Comparison of ENCODE assay signal across 8 mouse cellular contexts in the genomic region with DNA sequence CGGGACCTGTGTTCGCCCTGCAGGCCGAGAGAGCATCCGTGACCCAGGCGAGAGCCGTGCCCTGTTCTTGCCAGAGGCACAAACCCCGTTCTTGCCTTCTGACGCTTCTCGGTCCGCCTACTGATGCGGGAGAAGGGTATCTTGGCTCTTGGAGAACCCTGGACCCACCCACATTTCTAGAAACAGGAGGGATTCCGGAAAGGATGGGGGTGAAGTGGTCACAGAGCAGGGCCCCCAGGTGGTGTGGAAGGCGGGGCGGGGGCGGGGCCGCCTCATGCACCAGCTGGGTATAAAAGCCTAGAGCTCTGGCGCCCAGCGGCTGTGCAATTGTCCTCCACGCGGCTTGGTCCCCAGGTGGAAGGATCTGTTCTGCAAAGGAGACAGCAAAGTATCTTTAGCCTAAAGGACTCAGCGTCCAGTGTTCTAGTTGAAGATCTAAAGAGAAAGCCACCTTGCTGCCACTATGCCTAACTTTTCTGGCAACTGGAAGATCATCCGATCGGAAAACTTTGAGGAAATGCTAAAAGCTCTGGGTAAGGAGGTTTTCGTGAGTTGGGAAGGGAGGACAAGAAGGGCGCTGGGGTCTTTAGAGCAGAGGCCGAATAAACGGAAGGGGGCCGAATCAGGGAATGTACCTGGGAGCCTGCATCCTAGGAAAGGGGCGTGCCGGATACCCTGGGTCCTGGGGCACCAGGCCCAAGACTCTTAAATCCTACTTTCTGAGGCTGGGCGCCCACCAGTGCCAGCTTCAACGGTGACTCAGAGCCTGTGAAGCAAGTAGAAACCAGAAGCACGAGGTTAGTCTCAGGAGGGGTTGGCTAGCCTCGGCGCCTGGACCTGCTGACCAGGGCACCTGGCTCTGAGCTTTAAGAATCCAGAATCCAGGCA. TPM values are rescaled to one million over a fixed set of nuclear protein-coding genes. Genes with fewer than 3 reads are reported as not detected.
DNase-seq lines count a peak whose midpoint lies in the region; ATAC-seq lines count a peak whose summit lies in the region.

A gene (plus strand): TSS at position 289 of the 888 bp plus-strand sequence.

- H3K9me3 ChIP-seq in heart, embryonic 16.5 days (replicated peaks; ENCODE audit: control insufficient read depth, low read length): no peaks in the 10 kb centered on the region

- peak within 1 kb of the TSS; percentile 44; the same call in 1 of the 2 replicates for H3K9ac ChIP-seq in heart, embryonic 16.5 days (ENCODE audit: low read length)

- ATAC-seq in heart, embryonic 16.5 days (replicated peaks; ENCODE audit: extremely low read depth, insufficient read depth, low FRiP score): no peak
- ATAC-seq in megakaryocyte progenitor cell, adult 5-6 weeks (replicated peaks; ENCODE audit: poor library complexity): peak; percentile 29

- peaks cover 31% of the 10 kb centered on the region for H3K4me1 ChIP-seq in heart, embryonic 16.5 days (ENCODE audit: control insufficient read depth, insufficient read depth, low read length)

- 4% methylated on average over 35 of the region's 35 CpGs for WGBS in heart, embryonic 16.5 days

- no peak for DNase-seq in heart, postnatal 14 days
- DNase-seq in NIH3T3 (ENCODE audit: low read depth): peak; percentile 82
- DNase-seq in forelimb bud, embryonic 11.5 days (ENCODE audit: low read depth, low spot score): peak; percentile 83
- DNase-seq in adrenal gland, adult 18-20 months (ENCODE audit: low spot score in 2 of 2): no peak
- DNase-seq in layer of hippocampus, postnatal 36 days: no peak
- no peak for DNase-seq in testis, postnatal 10 days (ENCODE audit: low spot score)

- intact Hi-C loops in heart, postnatal 14 days (cut with DNase I): no loop called here

- peak within 1 kb of the TSS; percentile 64 for H3K4me2 ChIP-seq in heart, embryonic 16.5 days (ENCODE audit: low read depth, low read length)

- H3K27ac ChIP-seq in heart, embryonic 16.5 days (ENCODE audit: low read length): no peak within 1 kb of the TSS

- H3K36me3 ChIP-seq in heart, embryonic 16.5 days (ENCODE audit: control insufficient read depth, insufficient read depth): no peaks in the 10 kb centered on the region

- H3K4me3 ChIP-seq in heart, embryonic 16.5 days (ENCODE audit: low read length): peak within 1 kb of the TSS; percentile 41

- H3K27me3 ChIP-seq in heart, embryonic 16.5 days (ENCODE audit: control insufficient read depth, insufficient read depth, low read length): peaks cover 64% of the 10 kb centered on the region

RNA-seq across cellular contexts. Expression of the gene that starts here (rescaled TPM):
- 7.8 and 10.1 TPM in 2 replicates for polyA plus RNA-seq in heart, embryonic 16.5 days (2015; fragmentation: Nextera tagmentation; extraction: Ambion mirVana)
- under 1 TPM; 0.31 to 0.56 TPM for total RNA-seq in heart, postnatal 14 days (2021)
- not detected in 2 replicates for total RNA-seq in megakaryocyte progenitor cell, adult 5-6 weeks (2015)
- not detected in 2 replicates for total RNA-seq in megakaryocyte progenitor cell, adult 5-6 weeks (2017)
- total RNA-seq in adrenal gland, adult 18-20 months (2021): under 1 TPM in 1 of 2 experiments, not detected in 1; 0.33 TPM
- total RNA-seq in layer of hippocampus, postnatal 36 days (2021): 1 to 10 TPM; 1.3 to 3.5 TPM

Comparison
In these comparisons a context has a peak if more than half of its experiments do, and no peak if none do; other contexts are left out.
1. Peak in ATAC-seq in megakaryocyte progenitor cell, adult 5-6 weeks; RNA of the gene not detected or under 1 TPM.
2. DNase-seq: peak in NIH3T3 (single experiment) and forelimb bud, embryonic 11.5 days (single experiment); none in heart, postnatal 14 days (0 of 2), adrenal gland, adult 18-20 months (0 of 2), layer of hippocampus, postnatal 36 days (0 of 2) and testis, postnatal 10 days (single experiment).